Mouse (Mus musculus): Measurements from ENCODE around the gene Ptprt.

DNA sequence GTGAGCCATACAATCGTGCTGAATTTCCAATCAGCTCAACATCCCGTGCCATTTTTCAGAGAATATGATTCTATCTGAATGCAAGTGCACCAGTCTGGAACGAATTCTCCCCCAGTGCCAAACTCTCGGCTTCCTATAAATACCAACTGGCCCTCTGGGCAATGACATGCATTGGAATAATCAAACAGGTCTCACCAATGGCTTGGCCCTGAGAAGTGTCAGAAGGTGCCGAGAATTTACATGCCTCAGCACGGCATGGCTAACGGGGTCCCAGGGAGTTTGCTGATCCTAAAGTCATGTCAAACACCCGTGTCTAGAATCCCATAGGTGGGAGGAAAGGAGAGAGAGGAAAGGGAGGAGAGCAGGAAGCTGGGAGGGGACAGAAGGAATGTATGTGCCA, 251.7 kb downstream of the Ptprt start:
- no peak for TF ChIP-seq CTCF (IDR thresholded peaks at IDR 0.05; ENCODE audit: borderline replicate concordance, control insufficient read depth, extremely low read depth, insufficient read depth, low read length, poor library complexity)
- TF ChIP-seq POLR2A (IDR thresholded peaks at IDR 0.05; ENCODE audit: control insufficient read depth, extremely low read depth, insufficient read depth, low read length, poor library complexity), result no peak
